Mouse (Mus musculus) testis, postnatal 14 days (tissue): ENCODE results near the gene Trim43b.
"Not testable (repeated sequence)": the region's sequence is repeated elsewhere in the genome, so short reads cannot be mapped to it uniquely, and the experiment has no call there.

Source experiments
- DNase-seq: peaks from one replicate; pipeline ENCODE4 v3.0.0; 2021; ENCODE audit warnings: low spot score

Trim43b gene

DNA sequence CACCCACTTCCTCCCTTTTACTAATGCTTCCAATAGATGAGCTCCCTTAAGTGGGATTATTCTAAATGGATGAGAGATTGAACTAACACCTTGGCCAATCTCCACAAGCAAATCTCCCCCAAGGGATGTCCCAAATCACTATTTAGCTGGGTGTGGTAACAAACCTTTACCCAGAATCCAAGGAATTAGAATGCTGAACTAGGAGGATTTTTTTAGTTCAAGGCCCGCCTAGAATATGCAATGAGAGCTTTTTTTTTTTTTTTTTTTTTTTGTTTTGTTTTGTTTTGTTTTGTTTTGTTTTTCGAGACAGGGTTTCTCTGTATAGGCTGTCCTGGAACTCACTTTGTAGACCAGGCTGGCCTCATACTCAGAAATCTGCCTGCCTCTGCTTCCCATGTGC lies at the start of gene Trim43b:
TSS of gene Trim43b (minus strand) at position 101 of the 400 bp plus-strand sequence.
- not testable (repeated sequence) for DNase-seq

GRCm38 (mm10) chr9:89104576-89104975 lies 11.9 kb upstream of the Trim43b start:
- DNase-seq = not testable (repeated sequence)

GRCm38 (mm10) chr9:89086746-89087145 lies 5.9 kb downstream of the Trim43b start:
- DNase-seq = not testable (repeated sequence)

- not testable (repeated sequence) for DNase-seq
Observed at GRCm38 (mm10) chr9:89079637-89080036, 13.0 kb downstream of the Trim43b start.

- DNase-seq = not testable (repeated sequence)
Observed at GRCm38 (mm10) chr9:89076508-89076907, 16.1 kb downstream of the Trim43b start.

- DNase-seq = not testable (repeated sequence)
Observed at GRCm38 (mm10) chr9:89067143-89067501, 25.5 kb downstream of the Trim43b start.

- peak; percentile 68 for DNase-seq
Observed at GRCm38 (mm10) chr9:89066378-89067142, 26.1 kb downstream of the Trim43b start.
